In genomic region chr2:160872395-160872794, GRCm38 (mm10) we compare ENCODE assay signal across 8 mouse cellular contexts. TPM values are rescaled to one million over a fixed set of nuclear protein-coding genes. Genes with fewer than 3 reads are reported as not detected.
DNase-seq lines count a peak whose midpoint lies in the region; ATAC-seq lines count a peak whose summit lies in the region.

No protein-coding gene starts in this region.

- H3K27ac ChIP-seq in hindbrain, embryonic 13.5 days: peak overlapping the region; percentile 99

- peaks cover 19% of the 10 kb centered on the region for H3K4me1 ChIP-seq in hindbrain, embryonic 13.5 days (replicated peaks)

- H3K27me3 ChIP-seq in hindbrain, embryonic 13.5 days: no peaks in the 10 kb centered on the region

- ATAC-seq in hindbrain, embryonic 13.5 days (ENCODE audit: low FRiP score): peak; percentile 89

- H3K9ac ChIP-seq in hindbrain, embryonic 13.5 days: peak overlapping the region; percentile 98

- WGBS in hindbrain, embryonic 13.5 days: under 1% methylated on average over 39 of the region's 47 CpGs

- no peaks in the 10 kb centered on the region for H3K36me3 ChIP-seq in hindbrain, embryonic 13.5 days

- DNase-seq in NIH3T3 (ENCODE audit: low read depth): peak; percentile 75
- peak; percentile 77 for DNase-seq in cerebellum, adult 9-10 months
- peak; percentile 52 to 74 for DNase-seq in frontal cortex, postnatal 10 days (ENCODE audit: low spot score in 2 of 2)
- peak; percentile 39 for DNase-seq in left cerebral cortex, adult 11 months (ENCODE audit: low spot score)
- peak; percentile 72 for DNase-seq in lung, postnatal 36 days
- peak; percentile 86 for DNase-seq in retina, postnatal 1 day
- DNase-seq in urinary bladder, adult 2 months (ENCODE audit: low spot score): peak; percentile 68

- H3K9me3 ChIP-seq in hindbrain, embryonic 13.5 days: peaks cover 5% of the 10 kb centered on the region; the same call in 1 of the 2 replicates

- H3K4me2 ChIP-seq in hindbrain, embryonic 13.5 days: peak overlapping the region; percentile 77

- peak overlapping the region; percentile 87 for H3K4me3 ChIP-seq in hindbrain, embryonic 13.5 days

RNA-seq across cellular contexts. Expression of gene Zhx3, which starts 0.4 kb away (rescaled TPM):
- 16.2 and 16.9 TPM in 2 replicates for polyA plus RNA-seq in hindbrain, embryonic 13.5 days (2015; fragmentation: Nextera tagmentation; extraction: Ambion mirVana)
- polyA plus RNA-seq in urinary bladder, adult 2 months (2012; rRNA removed): 5.7 and 10.5 TPM in 2 replicates

RNA-seq across cellular contexts. Expression of gene Lpin3, which starts 8.1 kb away (rescaled TPM):
- 0.44 and 0.49 TPM in 2 replicates for polyA plus RNA-seq in hindbrain, embryonic 13.5 days (2015; fragmentation: Nextera tagmentation; extraction: Ambion mirVana)
- 21.1 and 28.2 TPM in 2 replicates for polyA plus RNA-seq in urinary bladder, adult 2 months (2012; rRNA removed)

RNA-seq across cellular contexts. Expression of gene Emilin3, which starts 39.7 kb away (rescaled TPM):
- 0.90 and 1.6 TPM in 2 replicates for polyA plus RNA-seq in hindbrain, embryonic 13.5 days (2015; fragmentation: Nextera tagmentation; extraction: Ambion mirVana)
- 0.09 and 0.17 TPM in 2 replicates for polyA plus RNA-seq in urinary bladder, adult 2 months (2012; rRNA removed)

Comparison
In these comparisons a context has a peak if more than half of its experiments do, and no peak if none do; other contexts are left out.
1. Peak in every context shown above with its lines: DNase-seq, ATAC-seq, H3K4me3 ChIP-seq and H3K27ac ChIP-seq.
2. RNA of gene Lpin3, which starts 8.1 kb away (polyA plus RNA-seq): 21.1 to 28.2 TPM in urinary bladder, adult 2 months; 0.44 to 0.49 TPM in hindbrain, embryonic 13.5 days; every median in the first group is over 10 times any median in the second.